Mouse (Mus musculus) lung, adult 2 months (tissue): Measurements from ENCODE around the gene Spaca4.

ENCODE experiments used
- CTCF ChIP-seq: fragments of 200-500 bp; IDR thresholded peaks from 2 replicates; pipeline ENCODE4 v1.5.1; 2011; ENCODE audit warnings: mild to moderate bottlenecking, low read length, control low read depth; ENCODE audit not compliant: insufficient read depth
- POLR2A ChIP-seq: fragments of 200-500 bp; IDR thresholded peaks from 2 replicates; pipeline ENCODE4 v1.6.1; 2011; ENCODE audit warnings: low read depth, mild to moderate bottlenecking, control low read depth, low read length, borderline replicate concordance; ENCODE audit errors: extremely low read depth

DNA sequence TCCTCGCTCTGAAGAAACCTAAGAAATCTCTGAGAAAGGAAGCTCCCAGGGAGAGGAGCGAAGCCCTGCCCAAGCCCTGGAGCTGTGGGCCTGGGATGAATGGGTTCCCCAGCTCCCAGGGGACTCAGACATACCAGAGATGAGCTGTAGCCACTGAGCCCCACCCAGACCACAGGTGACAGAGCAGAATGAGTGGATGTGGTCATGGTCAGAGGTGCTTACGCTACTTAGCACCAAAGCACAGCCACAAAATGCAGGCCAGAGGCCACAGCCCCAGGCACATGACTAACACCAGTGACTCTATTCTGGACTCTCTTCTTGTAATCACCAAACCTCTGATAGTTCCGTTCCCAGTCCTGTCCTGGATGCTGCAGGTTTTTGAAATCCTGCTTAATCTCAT, 45.5 kb upstream of the Spaca4 start:
- TF ChIP-seq CTCF (no peak), POLR2A (no peak)
